13 mouse cellular contexts compared by ENCODE assay signal in the genomic region with DNA sequence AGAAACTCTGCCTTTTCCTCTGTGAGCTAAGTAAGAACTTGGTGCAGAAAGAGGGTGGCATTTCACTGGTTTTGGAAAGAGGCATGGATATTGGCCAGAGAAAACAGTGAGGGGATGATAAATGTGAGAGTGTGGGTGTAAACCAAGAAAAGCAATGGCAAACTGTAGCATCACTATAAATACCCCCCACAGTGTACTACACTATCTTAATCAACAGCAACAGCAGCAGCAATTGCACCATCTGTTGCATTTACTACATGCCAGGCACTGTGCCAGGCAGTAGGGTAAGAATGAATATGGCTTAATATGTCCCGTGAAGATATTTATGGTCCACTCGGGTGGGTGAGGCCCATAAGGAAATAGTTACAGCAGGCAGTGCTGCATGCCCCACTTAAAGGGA. TPM values are rescaled to one million over a fixed set of nuclear protein-coding genes. Genes with fewer than 3 reads are reported as not detected.
DNase-seq lines count a peak whose midpoint lies in the region; ATAC-seq lines count a peak whose summit lies in the region.
"Had no signal": no experiment of that assay in that cellular context is flagged by ENCODE, and none has a peak within 500 bp of the region (broad histone marks: within the 10 kb centered on the region; RNA-seq: fewer than 3 reads in every experiment).

No protein-coding gene starts in this region.

- DNase-seq in cerebellum, postnatal 10 days = peak; percentile 2 to 8
- no peak for DNase-seq in cerebellum, adult 11-12 months
- DNase-seq in brain, adult 2 months (ENCODE audit: low read depth, low spot score) = peak; percentile 56
- peak; percentile 7 to 40 for DNase-seq in layer of hippocampus, adult 8-10 months (ENCODE audit: low spot score in 2 of 2)
- no peak for DNase-seq in gastrocnemius, postnatal 36 days
- no peak for DNase-seq in urinary bladder, postnatal 4 days (ENCODE audit: low spot score in 2 of 2)
- no peak for DNase-seq in ovary, postnatal 14 days (ENCODE audit: low spot score)
- DNase-seq: adrenal gland, adult 8-10 months; kidney, postnatal 10 days; lung, postnatal 36 days; thymus, adult 18-20 months had no signal

- peak; percentile 24; the same call in 1 of the 2 replicates for ATAC-seq in megakaryocyte, adult 5-6 weeks (ENCODE audit: poor library complexity, severe bottlenecking)
- ATAC-seq: midbrain, embryonic 15.5 days had no signal

- intact Hi-C loops in gastrocnemius, postnatal 36 days (cut with DNase I) = no loop called here

RNA-seq across cellular contexts. Expression of a gene that starts 18.2 kb away (rescaled TPM):
- total RNA-seq in layer of hippocampus, adult 8-10 months (2022) = 1 to 10 TPM; 3.2 to 4.4 (median 4.2) TPM
- 5.7 and 7.0 TPM in 2 replicates for total RNA-seq in megakaryocyte, adult 5-6 weeks (2015)
- total RNA-seq in megakaryocyte, adult 5-6 weeks (2017) = 3.5 and 11.2 TPM in 2 replicates
- under 1 TPM; 0.15 to 0.28 TPM for total RNA-seq in gastrocnemius, postnatal 36 days (2021)

Comparison
In these comparisons a context has a peak if more than half of its experiments do, and no peak if none do; other contexts are left out.
1. DNase-seq: peak in cerebellum, postnatal 10 days (2 of 2), brain, adult 2 months (single experiment) and layer of hippocampus, adult 8-10 months (2 of 2); none in cerebellum, adult 11-12 months (single experiment), gastrocnemius, postnatal 36 days (0 of 2), urinary bladder, postnatal 4 days (0 of 2) and ovary, postnatal 14 days (single experiment).